ENCODE assay signal across 17 mouse cellular contexts in genomic region chr7:67605114-67605513, GRCm38 (mm10).
"Had no signal": no experiment of that assay in that cellular context is flagged by ENCODE, and none has a peak within 500 bp of the region (broad histone marks: within the 10 kb centered on the region; RNA-seq: fewer than 3 reads in every experiment).

No protein-coding gene starts in this region.

- H3K9ac ChIP-seq: limb, embryonic 12.5 days; liver, embryonic 12.5 days; liver, embryonic 15.5 days; lung, embryonic 15.5 days had no signal

- H3K4me1 ChIP-seq: liver, embryonic 12.5 days; liver, embryonic 15.5 days had no signal

- H3K36me3 ChIP-seq: limb, embryonic 12.5 days; liver, embryonic 12.5 days; liver, embryonic 15.5 days; lung, embryonic 15.5 days had no signal

- H3K27ac ChIP-seq: layer of hippocampus, adult 2 months; left cerebral cortex, adult 2 months; limb, embryonic 12.5 days; liver, embryonic 12.5 days; liver, embryonic 15.5 days; lung, embryonic 15.5 days had no signal

- H3K4me2 ChIP-seq: limb, embryonic 12.5 days; liver, embryonic 12.5 days; liver, embryonic 15.5 days; lung, embryonic 15.5 days; midbrain, embryonic 11.5 days had no signal

- ATAC-seq: liver, embryonic 12.5 days had no signal

- DNase-seq: kidney, adult 18-20 months; layer of hippocampus, adult 9-11 months; layer of hippocampus, postnatal 36 days; liver; lung, adult 18-20 months; lung, postnatal 14 days; lung, postnatal 4 days; midbrain, embryonic 14.5 days; thymus, adult 18-20 months; thymus, postnatal 36 days had no signal

- H3K9me3 ChIP-seq: limb, embryonic 12.5 days; liver, embryonic 12.5 days; liver, embryonic 15.5 days; lung, embryonic 15.5 days had no signal

- H3K27me3 ChIP-seq: limb, embryonic 12.5 days; liver, embryonic 12.5 days; liver, embryonic 15.5 days; lung, embryonic 15.5 days had no signal

- H3K4me3 ChIP-seq: layer of hippocampus, adult 2 months; left cerebral cortex, adult 2 months; limb, embryonic 12.5 days; liver, embryonic 12.5 days; liver, embryonic 15.5 days; lung, embryonic 15.5 days had no signal
